Mouse (Mus musculus): ENCODE results near the gene Crygn.

The Crygn gene

GRCm38 (mm10) chr5:24743956-24744355 lies 13.9 kb downstream of the Crygn start:
- no peak for DNase-seq

- no peak for DNase-seq
Observed at GRCm38 (mm10) chr5:24741172-24741885, 16.5 kb downstream of the Crygn start.

GRCm38 (mm10) chr5:24739141-24739753 lies 18.6 kb downstream of the Crygn start:
- no peak for DNase-seq

- no peak for DNase-seq
Observed at GRCm38 (mm10) chr5:24738517-24738916, 19.3 kb downstream of the Crygn start.

GRCm38 (mm10) chr5:24737595-24737994 lies 20.2 kb downstream of the Crygn start:
- DNase-seq = no peak

- no peak for DNase-seq
Observed at GRCm38 (mm10) chr5:24733771-24734426, 23.9 kb downstream of the Crygn start.

GRCm38 (mm10) chr5:24733134-24733533 lies 24.7 kb downstream of the Crygn start:
- no peak for DNase-seq

- DNase-seq = no peak
Observed at GRCm38 (mm10) chr5:24730986-24731385, 26.8 kb downstream of the Crygn start.

- DNase-seq = no peak
Observed at GRCm38 (mm10) chr5:24730488-24730871, 27.3 kb downstream of the Crygn start, which contains the start of gene Wdr86. TSS of gene Wdr86 (minus strand) at chr5:24730727.

GRCm38 (mm10) chr5:24729797-24730487 lies 27.9 kb downstream of the Crygn start:
- no peak for DNase-seq

GRCm38 (mm10) chr5:24726901-24727836 lies 30.6 kb downstream of the Crygn start:
- DNase-seq = no peak

- DNase-seq = no peak
Observed at GRCm38 (mm10) chr5:24725897-24726296, 31.9 kb downstream of the Crygn start.

GRCm38 (mm10) chr5:24724805-24725204 lies 33.0 kb downstream of the Crygn start:
- DNase-seq = no peak

GRCm38 (mm10) chr5:24724270-24724634 lies 33.6 kb downstream of the Crygn start:
- no peak for DNase-seq

GRCm38 (mm10) chr5:24723527-24724269 lies 34.1 kb downstream of the Crygn start:
- no peak for DNase-seq

- no peak for DNase-seq
Observed at GRCm38 (mm10) chr5:24719852-24720251, 38.0 kb downstream of the Crygn start.

GRCm38 (mm10) chr5:24718076-24718475 lies 39.7 kb downstream of the Crygn start:
- DNase-seq = no peak

GRCm38 (mm10) chr5:24713987-24714386 lies 43.8 kb downstream of the Crygn start:
- no peak for DNase-seq

GRCm38 (mm10) chr5:24713199-24713598 lies 44.6 kb downstream of the Crygn start:
- DNase-seq = peak; percentile 83

GRCm38 (mm10) chr5:24711615-24712014 lies 46.2 kb downstream of the Crygn start:
- DNase-seq = no peak

- peak; percentile 16 for DNase-seq
Observed at GRCm38 (mm10) chr5:24709962-24710361, 47.8 kb downstream of the Crygn start.

- DNase-seq = no peak
Observed at GRCm38 (mm10) chr5:24704615-24705014, 53.2 kb downstream of the Crygn start.

Data from cerebellum, adult 9-10 months (tissue).